Mouse (Mus musculus) lung, embryonic 14.5 days (tissue): Measurements from ENCODE around the gene Gm35549. TPM values are rescaled to one million over a fixed set of nuclear protein-coding genes. Genes with fewer than 3 reads are reported as not detected.
A peak's percentile ranks its signal among the peaks of the same experiment; 100 is the strongest.
"Not testable (repeated sequence)": the region's sequence is repeated elsewhere in the genome, so short reads cannot be mapped to it uniquely, and the experiment has no call there.

Source experiments
- ATAC-seq: fragments of 200-750 bp; cut with Nextera tagmentation; 2 replicates; pipeline ENCODE4 v1.8.0; 2017; ENCODE audit warnings: mild to moderate bottlenecking, moderate TSS enrichment, moderate library complexity; ENCODE audit not compliant: insufficient read depth
- DNase-seq: peaks from one replicate; pipeline ENCODE4 v3.0.0-alpha.2; 2015
- H3K27ac ChIP-seq: fragments of 300-500 bp; sonication (generic); 2 replicates; pipeline ENCODE4 v1.5.1; 2014; ENCODE audit warnings: low read depth, mild to moderate bottlenecking, moderate library complexity
- H3K27me3 ChIP-seq: fragments of 300-500 bp; sonication (generic); 2 replicates; pipeline ENCODE4 v1.6.1; 2014; ENCODE audit warnings: low read length, control low read depth; ENCODE audit not compliant: insufficient read depth
- H3K36me3 ChIP-seq: fragments of 300-500 bp; sonication (generic); 2 replicates; pipeline ENCODE4 v1.6.1; 2014; ENCODE audit warnings: control low read depth; ENCODE audit not compliant: insufficient read depth
- H3K4me1 ChIP-seq: fragments of 300-500 bp; sonication (generic); 2 replicates; pipeline ENCODE4 v1.6.1; 2014; ENCODE audit warnings: antibody characterized with exemption, control low read depth; ENCODE audit not compliant: insufficient read depth
- H3K4me2 ChIP-seq: fragments of 300-500 bp; sonication (generic); 2 replicates; pipeline ENCODE4 v1.6.1; 2014; ENCODE audit warnings: mild to moderate bottlenecking
- H3K4me3 ChIP-seq: fragments of 300-500 bp; sonication (generic); 2 replicates; pipeline ENCODE4 v1.5.1; 2014; ENCODE audit warnings: low read depth, low read length
- H3K9ac ChIP-seq: fragments of 300-500 bp; sonication (generic); 2 replicates; pipeline ENCODE4 v1.6.1; 2014
- H3K9me3 ChIP-seq: fragments of 300-500 bp; sonication (generic); 2 replicates; pipeline ENCODE4 v1.6.1; 2016; ENCODE audit warnings: low read depth, low read length, control low read depth
- CTCF ChIP-seq: IDR thresholded peaks from 2 replicates; pipeline ENCODE4 v1.5.1; 2016; ENCODE audit warnings: antibody characterized with exemption, low read depth
- WGBS: fragments of 180-500 bp; shearing (Covaris S2); extraction: QIAGEN DNeasy Blood & Tissue Kit; methylation state at CpG from one replicate; pipeline ENCODE4 v1.1.7; 2014; 5-methylcytosine and 5-hydroxymethylcytosine counted together
- polyA plus RNA-seq: library from polyadenylated mRNA; unstranded; fragments of >200 nt; fragmentation: Nextera tagmentation; extraction: Ambion mirVana; gene quantifications from 2 replicates; pipeline ENCODE4 v1.2.1, GENCODE M21; 2014

Gene Gm35549
- polyA plus RNA-seq, 1 experiment from 2014 or later, result 0.75 TPM

- peak; percentile 96 for ATAC-seq
- peaks cover 5% of the 10 kb centered on the region; the same call in 1 of the 2 replicates for H3K9me3 ChIP-seq
- peak within 1 kb of the TSS; percentile 93 for H3K9ac ChIP-seq
- H3K4me3 ChIP-seq, result peak within 1 kb of the TSS; percentile 82
- H3K36me3 ChIP-seq, result peaks cover 20% of the 10 kb centered on the region
- H3K27me3 ChIP-seq, result no peaks in the 10 kb centered on the region
- WGBS, result 1% methylated on average over 34 of the region's 34 CpGs
- DNase-seq, result peak; percentile 96
- H3K4me1 ChIP-seq, result 0 out of 2 replicates have a peak, but pooled peaks cover 4% of the 10 kb centered on the region
- H3K4me2 ChIP-seq, result peak within 1 kb of the TSS; percentile 73
- peak within 1 kb of the TSS; percentile 86; the same call in 1 of the 2 replicates for H3K27ac ChIP-seq
- TF ChIP-seq CTCF, result no peak
Observed at GRCm38 (mm10) chr9:122865697-122866166, 21.9 kb upstream of the Gm35549 start, which contains the start of gene Zfp445. TSS of gene Zfp445 (minus strand) at chr9:122866006.

- Histone ChIP-seq H3K9ac (peak overlapping the region; percentile 93), H3K27me3 (no peaks in the 10 kb centered on the region), H3K4me3 (peak overlapping the region; percentile 82), H3K9me3 (peaks cover 14% of the 10 kb centered on the region; the same call in 1 of the 2 replicates), H3K36me3 (peaks cover 29% of the 10 kb centered on the region), H3K27ac (no peak overlapping the region), H3K4me2 (peak overlapping the region; percentile 73), H3K4me1 (0 out of 2 replicates have a peak, but pooled peaks cover 4% of the 10 kb centered on the region)
- WGBS, result 49% methylated on average over 3 of the region's 3 CpGs
- ATAC-seq, result no peak
- TF ChIP-seq CTCF, result no peak
- DNase-seq, result no peak
Observed at GRCm38 (mm10) chr9:122864848-122865247, 21.0 kb upstream of the Gm35549 start.

GRCm38 (mm10) chr9:122863731-122864130 is 19.9 kb upstream of the Gm35549 start:
- TF ChIP-seq CTCF, result no peak

GRCm38 (mm10) chr9:122860752-122861151 is 16.9 kb upstream of the Gm35549 start:
- Histone ChIP-seq H3K4me2 (no peak overlapping the region), H3K9me3 (peaks cover 20% of the 10 kb centered on the region; the same call in 1 of the 2 replicates), H3K27ac (no peak overlapping the region), H3K4me3 (no peak overlapping the region), H3K36me3 (peaks cover 68% of the 10 kb centered on the region), H3K9ac (no peak overlapping the region), H3K4me1 (0 out of 2 replicates have a peak, but pooled peaks cover 4% of the 10 kb centered on the region), H3K27me3 (no peaks in the 10 kb centered on the region)
- no peak for DNase-seq
- no peak for TF ChIP-seq CTCF
- ATAC-seq, result no peak

More at GRCm38 (mm10) chr9:122863731-122864130, 19.9 kb upstream of the Gm35549 start:
- 0 out of 2 replicates have a peak, but pooled peaks cover 4% of the 10 kb centered on the region for H3K4me1 ChIP-seq
- peaks cover 40% of the 10 kb centered on the region for H3K36me3 ChIP-seq
- ATAC-seq (no peak), DNase-seq (no peak)
- H3K9ac ChIP-seq, result no peak overlapping the region
- H3K9me3 ChIP-seq, result peaks cover 20% of the 10 kb centered on the region; the same call in 1 of the 2 replicates
- H3K4me2 ChIP-seq, result peak overlapping the region; percentile 73
- no peak overlapping the region for H3K4me3 ChIP-seq
- H3K27ac ChIP-seq, result no peak overlapping the region
- WGBS, result 64% methylated on average over 2 of the region's 2 CpGs
- H3K27me3 ChIP-seq, result no peaks in the 10 kb centered on the region

GRCm38 (mm10) chr9:122856716-122857115 is 12.9 kb upstream of the Gm35549 start:
- no peak for DNase-seq
- no peak overlapping the region for H3K4me3 ChIP-seq
- no peak for TF ChIP-seq CTCF
- H3K4me1 ChIP-seq, result no peaks in the 10 kb centered on the region
- H3K9me3 ChIP-seq, result peaks cover 20% of the 10 kb centered on the region; the same call in 1 of the 2 replicates
- no peak overlapping the region for H3K27ac ChIP-seq
- no peaks in the 10 kb centered on the region for H3K27me3 ChIP-seq
- H3K9ac ChIP-seq, result no peak overlapping the region
- H3K4me2 ChIP-seq, result no peak overlapping the region
- peaks cover 95% of the 10 kb centered on the region for H3K36me3 ChIP-seq
- no peak for ATAC-seq
- 95% methylated on average over 3 of the region's 3 CpGs for WGBS

- no peaks in the 10 kb centered on the region for H3K27me3 ChIP-seq
- no peak overlapping the region for H3K4me2 ChIP-seq
- H3K9me3 ChIP-seq, result peaks cover 14% of the 10 kb centered on the region; the same call in 1 of the 2 replicates
- H3K9ac ChIP-seq, result no peak overlapping the region
- no peak overlapping the region for H3K4me3 ChIP-seq
- H3K27ac ChIP-seq, result no peak overlapping the region
- DNase-seq (no peak), ATAC-seq (no peak)
- H3K36me3 ChIP-seq, result peaks cover 95% of the 10 kb centered on the region
- no peaks in the 10 kb centered on the region for H3K4me1 ChIP-seq
- WGBS, result 90% methylated on average over 4 of the region's 4 CpGs
- no peak for TF ChIP-seq CTCF
Observed at GRCm38 (mm10) chr9:122855617-122856016, 11.8 kb upstream of the Gm35549 start.

GRCm38 (mm10) chr9:122855141-122855540 is 11.3 kb upstream of the Gm35549 start:
- not testable (repeated sequence) for DNase-seq, H3K4me1 ChIP-seq, H3K9me3 ChIP-seq, H3K9ac ChIP-seq, ATAC-seq, H3K27me3 ChIP-seq, H3K4me2 ChIP-seq, H3K4me3 ChIP-seq, H3K27ac ChIP-seq
- peaks cover 95% of the 10 kb centered on the region for H3K36me3 ChIP-seq
- WGBS, result 65% methylated on average over 2 of the region's 7 CpGs
